Mouse (Mus musculus): ENCODE results near the gene Lrrc59. TPM values are rescaled to one million over a fixed set of nuclear protein-coding genes. Genes with fewer than 3 reads are reported as not detected.
"Not testable (repeated sequence)": the region's sequence is repeated elsewhere in the genome, so short reads cannot be mapped to it uniquely, and the experiment has no call there.

The Lrrc59 gene
- total RNA-seq, 2 experiments from 2014 or later, result 32.5 to 34.9 TPM

GRCm38 (mm10) chr11:94630199-94631011 is 838 bp downstream of the Lrrc59 start:
- DNase-seq, result peak; percentile 48

DNA sequence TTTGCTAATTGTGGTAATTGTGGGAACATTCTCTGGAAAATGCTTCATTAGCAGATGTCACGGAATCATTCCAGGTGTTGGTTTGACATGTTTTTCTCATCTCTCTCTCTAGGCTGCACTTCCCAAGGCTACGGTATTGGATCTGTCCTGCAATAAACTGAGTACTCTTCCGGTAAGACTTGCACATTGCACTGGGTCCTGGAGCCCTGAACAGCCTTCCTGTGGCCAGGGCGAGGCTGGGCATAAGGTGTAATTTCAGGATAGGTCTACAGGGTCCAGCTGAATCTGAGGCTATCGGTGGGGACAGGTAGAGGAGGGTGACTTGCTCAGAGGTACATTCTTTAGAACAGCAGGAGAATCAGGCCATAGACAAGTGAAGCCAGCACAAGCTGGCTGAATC is 2.4 kb downstream of the Lrrc59 start:
- no peak for DNase-seq

- no peak for DNase-seq
These were observed 3.4 kb downstream of the Lrrc59 start for GRCm38 (mm10) chr11:94632988-94633387.

GRCm38 (mm10) chr11:94634431-94634830 is 4.9 kb downstream of the Lrrc59 start:
- DNase-seq, result no peak

- no peak for DNase-seq
These were observed 15.1 kb downstream of the Lrrc59 start for GRCm38 (mm10) chr11:94644461-94645219.

DNA sequence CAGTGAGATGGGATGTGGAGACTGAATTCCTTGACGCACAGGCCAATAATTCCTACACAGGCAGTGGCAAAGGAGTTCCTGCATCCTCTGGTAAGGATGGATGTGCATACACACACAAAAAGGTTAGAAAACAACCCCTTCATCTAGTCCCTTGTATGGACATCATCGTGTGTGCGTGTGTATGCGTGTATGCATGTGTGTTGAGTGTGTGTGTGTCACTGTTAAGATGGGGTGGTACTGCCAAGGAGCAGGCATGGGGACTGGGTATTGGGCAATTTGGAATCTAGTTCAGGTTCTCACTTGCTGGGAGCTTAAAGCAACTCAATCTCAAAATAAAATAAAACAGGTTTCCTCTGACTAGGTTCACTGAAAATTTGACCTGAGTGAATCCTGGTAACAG is 16.9 kb downstream of the Lrrc59 start:
- no peak for DNase-seq

- DNase-seq, result not testable (repeated sequence)
These were observed 21.7 kb downstream of the Lrrc59 start for GRCm38 (mm10) chr11:94651241-94651640.

- no peak for DNase-seq
These were observed 23.4 kb downstream of the Lrrc59 start for GRCm38 (mm10) chr11:94652973-94653372.

GRCm38 (mm10) chr11:94653663-94654436 is 24.3 kb downstream of the Lrrc59 start, which contains the start of the genes Mrpl27 and Eme1:
TSS of gene Mrpl27 (plus strand) at chr11:94653767.
TSS of gene Eme1 (minus strand) at chr11:94653964.
- peak; percentile 78 for DNase-seq

- no peak for DNase-seq
These were observed 31.8 kb downstream of the Lrrc59 start for GRCm38 (mm10) chr11:94661344-94661743.

DNA sequence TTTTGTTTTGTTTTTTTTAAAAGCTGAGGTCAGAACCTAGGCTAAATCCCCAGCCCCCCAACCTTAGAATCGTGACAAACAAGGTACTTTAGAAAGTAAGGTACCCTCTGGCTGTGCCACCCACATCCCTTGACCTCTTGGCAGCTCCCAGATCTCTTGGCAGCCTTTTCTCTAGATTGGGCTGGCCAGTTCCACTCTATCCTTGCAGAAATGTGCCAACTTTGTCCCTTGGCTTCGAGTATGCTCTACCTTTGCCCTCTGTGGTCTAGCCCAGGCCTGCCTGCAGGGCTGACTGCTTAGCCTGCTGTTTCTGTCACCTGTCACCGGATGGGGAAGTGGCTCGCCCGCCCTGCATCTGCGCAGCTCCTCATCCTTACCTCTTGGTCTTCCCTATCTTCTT is 35.7 kb downstream of the Lrrc59 start:
- no peak for DNase-seq

DNA sequence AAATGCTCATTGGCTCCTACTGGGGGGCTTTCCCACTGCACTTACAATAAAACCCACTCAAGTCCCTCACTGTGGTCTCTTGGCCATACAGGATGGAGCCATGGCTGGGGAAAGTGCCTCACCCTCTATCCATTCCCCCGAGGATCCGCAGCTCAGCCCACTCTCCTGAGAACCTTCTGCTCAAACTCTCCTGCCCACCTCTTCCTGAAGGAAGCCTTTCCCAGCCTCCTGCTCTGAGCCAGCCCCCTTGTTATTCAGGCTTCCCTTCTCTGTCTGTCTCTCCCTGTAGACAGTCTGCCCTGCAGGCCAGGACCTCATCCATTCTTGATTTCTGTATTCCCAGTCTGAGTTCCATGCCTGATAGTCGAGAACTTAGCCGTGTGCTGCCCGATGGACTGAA is 45.4 kb downstream of the Lrrc59 start:
- DNase-seq, result no peak

- DNase-seq, result no peak
These were observed 45.9 kb downstream of the Lrrc59 start for GRCm38 (mm10) chr11:94675446-94675845.

GRCm38 (mm10) chr11:94676308-94676707 is 46.7 kb downstream of the Lrrc59 start:
- no peak for DNase-seq

GRCm38 (mm10) chr11:94676754-94677606 is 47.4 kb downstream of the Lrrc59 start, which contains the start of gene Xylt2:
TSS of gene Xylt2 (minus strand) at chr11:94677515.
- DNase-seq, result peak; percentile 94

DNA sequence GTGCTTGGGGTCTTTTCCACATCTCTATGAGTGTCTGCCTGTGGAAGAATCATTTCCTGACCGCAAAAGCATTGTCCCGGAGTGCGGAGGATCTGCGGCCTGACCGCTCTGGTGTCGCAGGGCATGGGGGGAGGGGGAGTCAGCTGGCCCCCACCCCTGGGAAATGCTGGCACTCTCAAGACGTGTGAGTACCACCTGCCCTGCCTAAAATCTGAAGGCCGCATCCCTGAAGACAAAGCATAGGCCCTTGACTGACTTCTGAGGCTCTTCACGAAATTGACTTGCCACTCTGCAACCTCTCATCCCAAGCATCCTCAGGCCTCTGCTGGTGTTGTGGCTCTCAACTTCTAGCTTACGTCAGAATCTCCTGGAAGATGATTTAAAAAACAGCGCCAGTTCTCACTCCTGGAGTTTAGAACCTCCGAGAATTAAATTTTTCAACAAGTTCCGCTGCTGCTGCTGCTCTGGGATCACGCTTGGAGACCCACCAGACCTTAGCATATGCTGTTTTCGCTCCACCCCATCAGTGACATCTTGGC is 48.1 kb downstream of the Lrrc59 start:
- DNase-seq, result no peak

DNA sequence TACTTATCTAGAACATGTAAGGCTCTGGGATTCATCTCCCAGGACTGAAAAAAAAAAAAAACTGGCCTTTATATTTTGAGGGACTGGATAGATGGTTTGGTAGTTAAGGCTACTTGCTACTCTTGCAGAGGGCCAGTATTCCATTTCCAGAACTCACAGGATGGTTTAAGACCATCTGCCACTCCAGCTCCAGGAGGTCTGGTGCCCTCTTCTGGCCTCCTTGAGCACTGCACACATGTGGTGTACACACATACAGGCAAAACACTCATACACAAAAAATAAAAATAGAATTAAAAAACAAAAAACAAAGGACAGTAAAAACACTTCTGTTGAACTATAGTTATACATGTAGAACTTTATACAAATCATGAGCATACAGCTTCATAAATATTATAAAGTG is 51.1 kb downstream of the Lrrc59 start:
- DNase-seq, result no peak

DNA sequence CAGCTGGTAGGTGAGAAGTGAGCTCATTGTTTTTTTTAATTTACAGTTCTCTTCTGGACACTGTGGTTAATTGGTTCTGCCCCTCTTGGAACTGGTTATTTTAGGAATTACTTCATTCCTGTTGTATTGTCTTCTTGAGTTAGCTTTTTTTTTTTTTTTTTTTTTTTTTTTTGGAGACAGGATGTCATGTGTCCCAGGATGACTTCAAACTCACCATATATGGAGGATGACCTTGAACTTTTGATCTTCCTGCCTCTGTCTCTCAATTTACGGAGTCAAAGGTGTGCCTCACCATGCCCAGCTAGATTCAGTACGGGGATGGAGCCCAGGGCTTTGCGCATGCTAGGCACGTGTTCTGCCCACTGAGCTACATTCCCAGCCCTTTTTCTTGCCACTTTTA is 52.1 kb downstream of the Lrrc59 start:
- no peak for DNase-seq

DNA sequence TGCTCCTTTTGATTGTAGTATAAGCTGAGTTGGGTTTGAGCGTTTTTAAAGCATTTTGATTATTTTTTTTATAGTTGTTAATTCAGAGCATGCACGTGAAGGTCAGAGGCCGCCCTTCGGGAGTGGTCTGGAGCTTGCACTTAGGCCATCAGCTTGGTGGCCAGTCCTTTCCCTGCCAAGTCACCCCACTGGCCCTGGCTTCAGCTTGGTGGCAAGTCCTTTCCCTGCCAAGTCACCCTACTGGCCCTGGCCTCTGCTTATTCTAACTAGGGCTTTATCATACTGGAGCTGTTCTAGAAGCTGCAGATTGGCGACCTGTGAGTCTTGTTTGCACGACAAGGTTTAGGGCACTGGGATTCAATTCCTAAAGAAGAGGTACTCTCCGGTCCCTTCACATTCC is 52.9 kb downstream of the Lrrc59 start:
- DNase-seq, result no peak

DNA sequence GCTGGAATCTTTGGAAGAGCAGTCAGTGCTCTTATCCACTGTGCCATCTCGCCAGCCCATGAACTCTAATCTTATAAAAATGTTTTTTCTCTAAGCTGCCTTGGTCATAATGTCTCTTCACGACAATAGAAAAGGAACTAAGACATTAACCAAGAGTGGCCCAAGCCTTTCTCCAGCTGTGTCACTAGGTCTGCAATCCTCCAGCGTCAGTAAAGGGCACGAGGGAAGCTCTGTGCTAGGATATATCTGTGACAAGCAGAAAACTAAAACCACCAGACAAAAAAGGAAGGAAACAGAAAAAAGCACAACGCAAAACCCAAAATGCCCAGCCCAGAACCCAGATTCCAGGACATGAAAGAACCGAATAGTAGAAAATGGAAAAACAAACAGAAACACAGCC is 57.6 kb downstream of the Lrrc59 start:
- DNase-seq, result no peak

- DNase-seq, result not testable (repeated sequence)
These were observed 62.9 kb downstream of the Lrrc59 start for GRCm38 (mm10) chr11:94692502-94692901.

Data from gastrocnemius, postnatal 25 days (tissue).